Mouse (Mus musculus) WW6 (cell line): ENCODE measurements at regions not wholly inside any gene's neighbourhood (a gene's known extent, or its start where the extent isn't known, plus 50 kb on each side); places are given as distances from the start of the nearest gene placed in this dataset.

Source experiments
- DNase-seq: peaks from one replicate; pipeline ENCODE4 v3.0.0-alpha.2; 2013; ENCODE audit warnings: low read depth, low spot score

DNA sequence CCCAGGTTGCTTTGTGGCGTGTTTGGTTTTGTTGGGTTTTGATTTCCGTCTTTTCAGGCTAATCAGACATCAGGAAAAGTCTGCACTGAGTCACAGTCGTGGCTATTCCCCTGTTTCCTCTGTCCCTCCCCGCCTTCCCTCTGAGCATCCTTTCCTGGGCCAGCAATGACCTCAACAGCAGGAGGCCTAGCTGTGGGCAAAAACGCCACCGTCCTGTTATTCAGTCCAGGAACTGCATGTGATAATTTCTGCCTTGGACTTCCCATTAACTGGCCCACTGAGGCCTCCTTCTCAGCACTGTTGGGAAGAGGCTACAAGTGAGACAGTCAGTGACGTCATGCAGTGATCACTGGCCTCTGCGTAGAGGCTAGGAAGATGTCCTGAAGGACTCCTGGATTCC is 1212.0 kb upstream of the A1bg start:
- no peak for DNase-seq

DNA sequence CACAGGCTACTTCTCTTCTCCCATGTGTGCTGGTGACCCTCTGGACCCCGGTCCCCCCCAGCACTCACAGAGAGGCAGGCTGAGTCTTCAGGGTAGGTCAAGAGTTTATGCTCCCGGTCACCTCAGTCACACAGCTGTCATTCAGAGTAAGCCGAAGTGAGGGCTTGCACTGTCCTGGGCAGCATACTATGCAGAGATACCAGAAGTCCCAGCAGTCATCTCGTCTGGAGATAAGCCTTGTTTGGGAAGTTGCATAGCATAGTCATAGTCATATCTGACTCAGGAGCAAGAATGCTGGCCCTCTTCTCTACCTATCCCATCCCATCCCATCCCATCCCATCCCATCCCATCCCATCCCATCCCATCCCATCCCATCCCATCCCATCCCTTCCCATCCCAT is 1211.5 kb upstream of the A1bg start:
- DNase-seq = no peak

DNA sequence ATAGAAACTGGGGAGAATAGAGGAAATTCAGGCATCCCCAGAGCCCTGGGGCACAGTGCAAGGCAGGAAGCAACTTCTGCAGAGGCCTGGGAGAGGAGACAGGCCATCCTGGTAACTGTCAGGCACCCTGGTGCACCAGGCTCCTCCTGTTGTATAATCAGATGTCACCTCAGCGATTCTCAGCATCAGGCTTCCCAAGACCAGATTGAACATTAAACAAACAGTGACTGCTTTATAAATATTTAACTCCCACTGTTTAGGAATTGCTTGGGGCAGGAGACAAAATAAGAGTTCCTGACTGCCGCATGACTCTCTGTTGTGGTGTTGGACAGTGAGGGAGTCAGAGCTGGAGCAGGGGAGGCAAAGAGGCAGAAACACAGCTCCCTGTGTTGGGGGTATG is 1210.1 kb upstream of the A1bg start:
- no peak for DNase-seq

DNA sequence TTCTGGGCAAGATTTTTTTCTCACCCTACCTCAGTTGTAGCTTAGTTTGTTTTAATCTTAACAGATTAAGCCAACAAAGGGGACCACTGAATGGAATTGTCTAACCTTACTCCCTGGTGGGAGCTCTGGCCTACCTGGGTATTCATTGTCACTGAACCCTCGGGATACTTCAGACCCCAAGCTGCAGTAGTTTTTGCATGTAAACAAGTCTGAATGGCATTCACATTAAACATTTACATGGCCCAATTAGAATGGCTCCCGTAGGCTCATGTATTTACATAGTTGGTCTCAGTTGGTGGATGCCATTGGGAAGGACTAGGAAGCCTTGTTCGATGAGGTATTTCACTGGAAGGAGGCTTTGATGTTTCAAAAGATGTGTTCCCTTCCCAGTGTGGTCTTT is 1208.9 kb upstream of the A1bg start:
- DNase-seq = no peak

DNA sequence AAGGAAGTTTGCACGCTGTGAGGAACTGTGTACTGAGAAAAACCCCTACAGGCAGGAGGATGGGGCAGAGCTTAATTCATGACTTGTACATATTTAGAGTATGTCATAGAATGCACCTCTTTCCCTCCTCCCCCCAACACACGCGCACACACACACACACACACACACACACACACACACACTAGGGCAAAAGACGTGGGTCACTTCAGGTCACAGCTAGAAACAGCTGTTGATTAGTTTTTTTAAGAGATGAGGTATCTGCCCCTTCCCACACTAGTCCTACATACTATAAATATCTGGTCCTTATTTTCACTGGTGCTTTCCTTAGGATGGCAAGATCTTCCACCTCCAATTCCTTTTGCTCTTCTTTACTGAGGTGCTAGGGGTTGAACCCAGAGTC is 1207.7 kb upstream of the A1bg start:
- DNase-seq = no peak

DNA sequence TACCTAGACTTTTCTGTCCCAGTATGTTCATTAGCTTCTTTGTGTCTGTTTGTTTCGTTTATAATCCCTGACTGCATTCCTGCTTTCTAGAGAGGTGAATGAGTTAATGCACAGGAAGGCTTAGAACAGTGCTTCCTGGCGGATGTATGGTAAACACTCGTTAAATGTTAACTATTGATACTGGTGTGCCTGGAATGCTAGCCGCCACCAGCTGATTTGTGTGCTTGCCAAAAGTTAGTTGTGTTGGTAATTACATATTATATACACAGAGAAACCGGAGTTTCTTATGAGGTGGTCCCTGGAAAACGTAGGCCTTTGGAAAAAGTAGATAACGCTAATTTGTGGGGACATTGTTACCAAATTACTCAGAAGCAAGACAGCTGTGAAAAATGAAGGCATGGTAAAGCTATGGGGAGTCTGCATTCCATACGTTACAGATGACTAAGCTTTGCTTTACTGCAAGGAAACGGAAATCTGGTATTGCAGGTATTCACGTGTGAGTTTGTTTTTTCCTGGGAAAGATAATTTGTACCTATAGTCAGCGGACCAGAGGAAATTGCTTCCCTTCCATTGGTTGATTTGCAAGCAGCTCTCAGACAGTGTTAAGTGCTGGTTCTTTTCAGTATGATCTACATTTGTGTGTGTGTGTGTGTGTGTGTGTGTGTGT is 1205.9 kb upstream of the A1bg start:
- no peak for DNase-seq

DNA sequence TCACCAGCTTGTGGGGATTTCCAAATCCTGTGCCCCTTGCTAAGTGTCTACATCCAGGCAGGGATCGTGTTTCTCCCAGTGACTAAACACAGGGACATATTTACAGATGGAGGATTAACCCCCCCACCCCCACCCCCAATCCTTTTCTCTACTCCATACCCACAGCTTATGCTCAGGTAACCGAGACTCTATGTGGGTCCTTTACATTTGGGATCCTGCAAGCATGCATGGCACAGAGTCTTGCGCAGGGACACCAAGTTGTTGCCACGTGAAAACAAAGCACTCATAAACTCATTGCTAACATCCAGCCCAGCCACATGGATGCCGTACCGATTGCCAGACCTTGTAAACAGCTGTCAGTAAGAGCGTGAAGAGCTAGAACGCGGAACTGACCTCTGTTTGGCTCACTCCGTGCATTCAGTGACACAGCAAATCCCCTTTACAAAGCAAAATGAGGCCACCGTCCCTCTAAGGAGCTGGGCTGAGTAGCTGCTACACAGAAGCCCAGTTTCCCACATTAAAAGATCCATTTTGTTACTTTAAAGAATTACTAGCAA is 1204.9 kb upstream of the A1bg start:
- DNase-seq = no peak

DNA sequence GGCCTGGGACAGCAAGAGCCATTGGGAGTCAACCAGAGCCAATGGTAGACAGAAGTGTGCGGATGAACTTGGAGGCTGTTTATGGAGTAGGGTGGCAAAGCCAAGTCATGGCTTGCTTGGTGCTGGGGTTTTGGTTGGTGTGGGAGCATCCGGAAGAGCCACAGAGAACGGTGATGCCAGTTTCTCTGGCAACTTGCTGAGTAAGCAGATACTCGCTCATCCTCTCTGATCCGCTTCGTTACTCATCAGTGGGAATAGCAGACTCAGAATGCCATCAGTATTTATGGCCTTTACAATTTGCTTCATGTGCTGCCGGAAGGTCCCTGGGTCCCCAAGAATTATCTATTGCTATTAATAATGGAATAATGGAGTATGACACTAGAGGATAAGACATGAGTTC is 1202.9 kb upstream of the A1bg start:
- DNase-seq = no peak

DNA sequence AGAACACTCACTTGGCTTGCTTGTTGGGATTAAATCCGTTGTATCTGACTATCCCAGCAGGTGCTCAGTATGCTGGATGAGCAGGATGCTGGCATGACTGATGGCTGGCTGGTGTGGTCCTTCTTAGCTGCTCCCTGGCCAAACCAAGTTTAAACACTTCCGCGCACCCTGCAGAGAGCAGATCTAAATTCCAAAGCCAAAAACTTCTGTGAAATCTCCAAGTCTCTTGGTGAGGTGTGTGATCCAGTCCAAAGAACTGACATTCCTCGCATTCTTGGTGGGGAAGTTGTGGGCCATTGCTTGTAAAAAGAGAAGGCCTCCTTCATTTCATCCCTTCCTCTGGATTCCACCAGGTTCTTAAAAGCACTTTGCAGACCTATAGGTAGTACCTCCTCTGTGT is 1200.9 kb upstream of the A1bg start:
- DNase-seq = peak; percentile 34

DNA sequence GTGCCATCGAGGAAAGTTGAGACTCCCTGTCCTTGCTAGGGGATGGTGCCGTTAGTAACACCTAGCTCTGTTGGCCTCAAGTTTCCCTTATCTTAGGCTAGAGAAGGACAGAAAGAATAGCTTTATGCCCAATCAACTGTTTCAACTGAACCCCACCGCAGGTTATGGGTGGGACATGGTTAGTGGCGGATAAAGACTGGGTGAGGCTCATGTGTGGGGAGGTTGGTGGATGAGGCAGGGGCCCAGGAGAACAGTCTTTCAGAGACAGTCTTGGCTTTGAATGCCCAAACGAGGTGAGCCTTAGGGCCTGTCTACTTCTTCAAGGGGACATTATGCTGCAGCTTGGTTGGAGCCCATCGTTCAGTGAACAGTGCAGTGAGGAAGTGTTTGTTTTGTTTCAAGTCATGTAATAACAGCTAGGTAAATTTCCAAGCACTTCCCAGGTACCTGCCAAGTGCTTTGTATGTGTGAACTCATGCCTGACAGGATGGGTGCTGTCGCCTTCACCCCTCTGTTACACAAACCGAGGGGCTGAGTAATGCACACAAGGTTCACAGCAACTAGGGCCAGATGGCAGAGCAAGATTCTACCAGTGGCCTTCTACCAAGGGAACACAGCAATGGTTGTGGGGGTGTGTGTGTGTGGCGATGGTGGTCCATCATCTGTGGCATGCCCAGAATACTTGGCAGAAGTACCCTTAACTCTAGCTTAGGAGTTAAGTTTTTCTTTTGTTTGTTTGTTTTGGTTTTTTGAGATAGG is 1199.6 kb upstream of the A1bg start:
- no peak for DNase-seq

DNA sequence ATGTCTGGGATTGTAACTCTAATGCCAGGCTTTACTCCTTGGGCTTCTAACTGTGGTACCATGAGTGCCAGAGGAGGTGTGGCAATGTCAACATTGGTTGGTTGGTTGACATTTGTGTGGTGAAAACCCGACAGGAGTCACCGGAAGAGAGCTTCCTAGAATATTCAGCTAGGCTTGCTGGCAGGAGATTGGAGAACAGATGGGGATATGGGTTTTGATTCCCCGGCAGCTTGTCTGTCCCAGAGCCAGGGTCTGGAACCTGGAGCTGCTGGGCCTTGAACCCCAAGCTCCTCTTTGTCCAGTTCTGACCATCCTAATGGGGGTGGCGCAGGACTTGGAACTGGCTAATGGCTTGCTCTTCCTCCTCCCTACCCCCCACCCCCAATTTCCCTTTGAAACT is 1198.9 kb upstream of the A1bg start:
- no peak for DNase-seq

DNA sequence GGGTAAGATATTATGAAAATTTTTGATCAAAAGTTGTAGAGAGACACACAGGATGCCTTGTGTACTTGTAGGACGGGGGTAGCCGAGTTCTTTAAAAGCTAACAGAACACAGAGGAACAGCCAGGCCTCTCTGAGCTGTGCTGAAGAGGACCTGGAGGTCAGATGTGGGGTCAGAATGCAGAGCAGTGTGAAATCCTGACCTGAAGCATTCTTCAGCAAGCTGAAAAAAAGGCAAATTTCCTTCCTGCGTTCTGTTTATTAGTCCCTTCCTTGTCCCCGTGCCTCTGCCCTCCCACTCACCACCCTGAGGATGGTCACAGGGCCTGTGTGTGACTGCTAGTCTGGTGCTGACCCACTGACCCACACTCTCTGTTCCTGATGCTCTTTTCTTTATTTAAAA is 1197.9 kb upstream of the A1bg start:
- DNase-seq = no peak

DNA sequence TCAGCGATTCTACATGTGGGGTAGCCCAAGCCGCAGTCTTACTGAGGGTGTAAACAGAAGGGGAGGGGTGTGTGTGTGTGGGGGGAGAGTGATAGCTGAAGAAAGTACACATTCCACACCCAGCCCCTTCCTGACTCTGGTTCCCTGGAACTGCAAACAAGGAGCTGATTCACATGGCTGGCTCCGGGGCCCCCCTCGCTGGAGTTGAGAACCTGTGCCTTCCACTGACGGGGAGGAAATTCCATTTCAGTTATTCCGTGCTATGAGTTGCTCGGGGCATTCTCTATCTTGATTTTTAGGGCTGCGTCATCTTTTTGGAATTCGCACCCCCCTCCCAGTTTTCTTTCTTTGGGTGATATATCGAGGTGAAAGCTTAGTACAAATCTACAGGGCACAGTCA is 1196.2 kb upstream of the A1bg start:
- no peak for DNase-seq

DNA sequence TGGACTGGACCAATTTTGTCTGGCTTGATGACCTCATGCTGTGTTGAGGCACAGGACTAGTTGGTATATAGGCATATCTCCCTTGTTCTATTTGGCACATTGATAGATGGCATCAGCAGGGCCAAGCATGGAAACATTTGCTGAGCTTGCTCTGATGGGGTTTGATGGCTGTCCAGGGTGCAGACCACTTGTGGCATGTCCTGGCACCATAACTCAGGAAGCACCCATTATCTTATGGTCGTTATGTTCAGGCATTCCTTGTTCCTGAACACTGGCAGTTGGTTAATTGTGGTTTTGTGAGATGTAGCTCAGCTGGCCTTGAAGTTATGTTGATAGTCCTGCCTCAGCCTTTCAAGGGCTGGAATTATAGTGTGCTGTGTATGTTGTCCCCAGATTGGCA is 1193.4 kb upstream of the A1bg start:
- DNase-seq = no peak

DNA sequence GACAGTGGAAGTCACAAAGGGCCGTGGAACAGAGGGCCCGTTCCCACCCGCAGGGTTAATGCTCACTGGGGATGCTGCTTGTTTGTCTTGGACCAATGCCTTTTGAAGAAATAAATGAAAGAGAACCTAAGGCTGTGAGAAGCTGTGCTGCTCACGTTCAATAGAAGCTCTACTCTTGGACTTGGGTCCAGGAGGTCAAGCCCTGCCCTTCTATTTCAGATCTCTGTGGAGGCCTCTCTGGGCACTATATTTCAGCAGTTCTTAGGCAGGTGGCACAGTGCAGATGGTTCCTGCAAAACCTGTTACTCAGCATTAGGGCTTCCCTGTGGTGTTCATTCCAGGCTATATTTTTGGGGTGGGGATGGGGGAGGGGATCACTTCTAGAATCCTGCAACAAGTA is 1192.0 kb upstream of the A1bg start:
- no peak for DNase-seq

DNA sequence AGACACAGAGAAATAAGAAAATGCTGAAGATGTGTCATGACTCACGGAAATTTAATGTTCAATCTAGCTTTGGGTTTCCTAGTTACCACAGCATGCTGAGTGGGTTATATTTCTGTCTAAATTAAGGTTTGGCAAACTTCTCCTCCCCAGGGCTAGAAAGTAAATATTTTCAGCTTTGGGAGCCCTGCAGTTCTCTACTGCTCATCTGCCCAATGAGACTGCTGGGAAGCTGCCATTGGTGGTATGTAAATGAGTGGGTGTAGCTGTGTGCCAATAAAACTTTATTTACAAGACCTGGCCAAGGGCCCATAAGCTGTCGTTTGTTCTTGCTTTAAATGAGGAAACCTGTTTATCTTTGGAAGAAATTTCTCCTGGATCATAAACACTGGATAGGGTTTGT is 1189.3 kb upstream of the A1bg start:
- DNase-seq = no peak

DNA sequence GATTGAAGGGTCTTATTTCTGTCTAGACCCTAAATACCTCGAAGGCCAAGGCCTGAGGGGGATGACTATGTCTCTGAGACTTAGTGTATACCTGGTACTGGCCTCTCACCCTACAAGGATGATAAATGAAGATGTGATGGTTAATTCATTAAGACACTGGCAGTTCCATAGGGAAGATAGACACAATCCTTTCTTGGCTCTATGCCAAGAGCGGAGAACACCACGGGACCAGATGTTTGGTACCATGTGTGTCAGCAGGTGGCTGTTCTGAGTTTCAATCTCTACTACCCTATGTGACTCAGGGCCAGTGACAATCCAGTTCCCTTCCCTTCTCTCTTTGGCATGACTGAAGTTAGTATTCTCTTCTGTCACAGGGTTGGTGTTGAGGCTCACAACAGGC is 1185.2 kb upstream of the A1bg start:
- no peak for DNase-seq

DNA sequence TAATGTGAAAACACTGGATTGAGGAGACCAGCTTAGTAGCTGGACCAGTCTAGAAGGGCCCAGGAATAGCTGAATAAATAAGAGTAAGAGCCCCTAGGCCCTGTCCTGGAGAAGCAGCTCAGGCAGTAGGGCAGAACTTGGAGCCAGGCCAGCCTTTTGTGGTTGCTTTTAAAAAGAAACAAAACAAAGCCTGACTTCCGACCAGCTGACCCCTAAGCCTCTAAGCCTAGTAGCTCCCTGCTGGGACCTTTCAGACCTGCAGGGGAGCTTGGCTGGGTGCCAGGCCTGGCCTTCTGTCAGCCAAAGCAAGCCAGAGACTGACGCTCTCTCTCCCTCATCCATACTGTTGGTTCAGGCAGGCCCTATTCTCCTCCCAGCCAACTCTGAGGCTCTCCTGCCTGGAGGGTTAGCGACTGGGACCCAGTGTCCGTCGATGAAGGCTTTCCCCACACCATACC is 1183.7 kb upstream of the A1bg start:
- DNase-seq = peak; percentile 56

DNA sequence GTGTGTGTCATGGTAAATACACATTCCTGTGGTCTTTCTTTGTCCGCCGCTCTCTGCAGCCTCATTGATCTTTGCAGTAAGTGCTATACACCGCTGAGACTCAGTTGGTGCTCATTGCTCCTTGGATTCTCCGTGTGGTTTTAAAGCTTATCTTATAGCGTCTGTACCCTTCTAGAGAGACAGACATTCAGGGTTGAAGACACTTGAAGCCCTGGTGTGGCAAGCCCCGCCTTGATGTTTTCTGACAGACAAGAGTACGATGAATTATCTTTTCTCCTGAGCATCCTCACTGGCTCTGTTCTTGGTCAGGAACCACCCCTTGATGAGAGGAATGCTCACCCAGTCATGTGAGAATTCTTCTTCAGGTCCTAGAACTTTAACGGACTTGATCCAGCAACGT is 1182.7 kb upstream of the A1bg start:
- DNase-seq = no peak

DNA sequence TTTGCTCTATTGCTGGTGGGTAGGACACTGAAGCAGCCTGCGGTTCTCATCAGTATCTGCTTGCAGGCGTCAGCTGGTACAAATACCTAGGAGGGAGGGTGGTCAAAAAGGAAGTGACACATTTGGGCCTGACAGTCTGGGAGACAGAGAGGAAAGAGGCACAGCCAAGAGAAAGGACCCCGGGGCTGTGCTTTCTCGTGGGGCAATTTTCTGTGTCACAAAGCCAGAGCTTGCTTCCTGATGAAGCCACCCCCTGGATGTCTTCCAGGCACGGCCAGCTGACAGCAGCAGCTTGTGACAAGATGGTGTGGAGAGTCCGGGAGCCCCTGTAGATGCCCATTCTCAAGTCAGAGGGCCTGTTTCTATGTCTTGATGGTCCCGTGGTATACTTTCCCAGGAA is 1181.8 kb upstream of the A1bg start:
- DNase-seq = no peak

DNA sequence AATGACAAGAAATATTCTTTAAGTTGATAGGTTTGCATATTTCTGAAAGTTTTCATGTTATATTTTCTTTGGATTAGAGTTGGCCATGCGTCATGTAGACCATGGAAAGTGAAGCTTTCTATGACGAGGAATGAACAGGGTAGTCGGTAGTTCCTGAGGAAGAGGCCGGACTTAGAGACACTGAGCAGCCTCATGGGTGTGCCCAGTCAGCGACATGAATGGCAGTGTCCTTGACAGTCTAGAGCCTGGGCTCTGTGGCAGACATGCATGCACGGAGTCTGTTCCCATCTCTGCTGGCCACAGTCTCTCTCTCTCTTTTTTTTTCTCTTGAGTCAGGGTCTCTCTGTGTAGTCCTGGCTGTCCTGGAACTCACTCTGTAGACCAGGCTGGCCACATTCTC is 1176.9 kb upstream of the A1bg start:
- no peak for DNase-seq

DNA sequence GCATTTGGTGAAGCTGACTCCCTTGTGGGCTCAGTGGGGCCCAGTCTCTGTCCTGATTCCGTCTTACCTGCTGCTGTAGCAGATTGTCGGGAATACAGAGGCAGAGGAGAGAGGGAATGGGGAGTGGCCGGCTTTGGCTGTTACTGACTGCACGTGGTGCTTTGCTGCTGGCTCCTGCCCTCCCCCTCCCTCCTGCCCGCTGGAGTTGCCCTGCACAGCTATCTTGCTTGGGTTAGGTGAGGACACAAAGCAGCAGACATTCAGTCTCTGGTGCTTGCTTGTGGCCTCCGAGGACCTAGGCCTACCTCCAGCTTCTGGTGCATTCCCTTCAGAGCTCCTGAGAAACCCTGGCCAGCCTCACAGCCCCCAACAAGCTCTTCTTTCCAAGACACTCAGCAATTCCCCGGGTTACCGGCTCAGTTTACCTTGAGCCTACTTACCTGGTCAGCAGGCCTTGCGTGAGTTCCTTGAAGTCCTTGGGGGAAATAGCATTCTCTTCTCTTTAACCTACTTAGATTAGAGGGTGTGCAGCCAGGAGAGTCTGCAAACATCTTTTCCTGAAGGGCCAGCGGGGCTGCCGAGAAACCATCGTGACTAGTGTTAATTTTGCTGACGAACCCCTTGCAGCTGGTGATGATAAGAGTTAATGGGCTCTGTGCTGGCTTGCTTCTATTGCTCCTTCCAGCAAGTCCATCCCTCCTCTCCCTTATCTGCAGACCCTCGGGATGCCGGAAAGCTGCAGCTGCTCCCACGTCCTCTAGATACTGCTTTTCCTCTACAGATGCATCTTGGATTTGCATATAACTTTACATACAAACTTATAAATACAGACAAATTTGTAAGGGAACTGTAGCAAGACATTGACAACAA is 1176.2 kb upstream of the A1bg start:
- DNase-seq = no peak
